Mouse (Mus musculus) cerebellum, adult 9-11 months (tissue): ENCODE measurements at regions not wholly inside any gene's neighbourhood (a gene's known extent, or its start where the extent isn't known, plus 50 kb on each side); places are given as distances from the start of the nearest gene placed in this dataset.

Experiments used
- DNase-seq: peaks from one replicate; pipeline ENCODE4 v3.0.0; 2022

DNA sequence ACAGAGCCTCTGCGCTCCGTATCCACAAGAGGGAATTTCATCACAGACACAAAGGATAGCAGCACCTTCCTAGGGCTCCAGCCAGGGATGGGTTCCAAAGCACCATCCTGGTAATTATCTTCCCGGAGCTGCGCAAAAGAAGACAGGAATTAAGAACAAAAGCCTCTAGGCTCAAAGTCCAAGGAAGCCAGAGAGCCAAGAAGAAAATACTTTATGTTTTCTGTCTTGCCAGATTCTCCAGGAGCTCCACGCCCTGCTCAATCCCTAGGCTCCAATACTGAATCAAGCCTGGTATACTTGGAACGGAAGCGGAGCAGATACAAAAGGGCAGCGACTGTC lies 54.4 kb downstream of the Irf2bpl start:
- no peak for DNase-seq

DNA sequence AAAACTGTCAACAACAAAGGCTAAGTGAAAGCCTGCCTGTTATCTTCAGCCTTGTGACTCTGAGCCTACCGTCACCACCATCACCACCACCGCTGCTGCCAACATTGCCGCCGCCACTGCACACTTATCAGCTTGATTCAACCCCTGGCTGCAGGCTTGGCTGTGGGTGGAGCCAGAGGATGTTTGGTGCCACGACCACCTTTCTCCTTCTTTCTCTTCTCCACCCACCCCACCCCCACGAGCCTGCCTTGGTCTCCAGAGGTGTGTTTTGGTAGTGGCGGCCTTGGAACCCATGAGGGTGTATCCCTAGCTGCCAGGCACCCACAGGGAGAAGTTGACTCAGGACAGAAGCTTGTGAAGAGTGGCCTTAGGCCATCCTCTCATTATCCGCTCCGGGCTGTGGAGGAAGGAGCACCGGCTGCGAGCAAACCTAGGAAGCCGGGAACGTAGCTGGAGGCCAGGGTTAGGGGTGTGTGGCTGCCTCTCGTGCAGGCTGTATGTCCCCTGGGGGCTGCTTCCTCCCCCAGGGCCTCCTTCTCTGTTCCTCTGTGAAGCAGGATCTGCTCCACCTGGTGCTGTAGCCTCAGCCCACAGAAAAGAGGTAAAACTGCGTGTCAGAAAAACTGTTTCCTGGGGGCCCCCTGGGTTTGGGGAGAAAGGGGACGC lies 54.9 kb downstream of the Irf2bpl start:
- DNase-seq = peak; percentile 30

DNA sequence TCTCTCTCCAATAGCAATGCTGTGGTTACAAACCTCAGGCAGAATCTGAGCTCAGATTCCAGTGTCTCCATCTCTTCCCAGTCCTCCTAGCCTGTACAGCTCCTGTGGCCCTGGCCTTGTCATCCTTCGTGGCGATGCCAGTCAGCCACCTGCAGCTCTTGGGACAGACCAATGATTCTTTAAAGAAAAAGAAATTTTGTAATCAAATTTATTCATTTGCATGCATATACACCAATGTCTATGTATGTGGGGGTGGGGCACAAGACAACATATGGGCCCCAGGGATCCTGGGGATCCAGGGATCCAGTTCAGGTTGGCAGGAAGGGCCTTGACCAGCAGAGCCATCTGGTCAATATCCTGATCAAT lies 57.4 kb downstream of the Irf2bpl start:
- DNase-seq = no peak

DNA sequence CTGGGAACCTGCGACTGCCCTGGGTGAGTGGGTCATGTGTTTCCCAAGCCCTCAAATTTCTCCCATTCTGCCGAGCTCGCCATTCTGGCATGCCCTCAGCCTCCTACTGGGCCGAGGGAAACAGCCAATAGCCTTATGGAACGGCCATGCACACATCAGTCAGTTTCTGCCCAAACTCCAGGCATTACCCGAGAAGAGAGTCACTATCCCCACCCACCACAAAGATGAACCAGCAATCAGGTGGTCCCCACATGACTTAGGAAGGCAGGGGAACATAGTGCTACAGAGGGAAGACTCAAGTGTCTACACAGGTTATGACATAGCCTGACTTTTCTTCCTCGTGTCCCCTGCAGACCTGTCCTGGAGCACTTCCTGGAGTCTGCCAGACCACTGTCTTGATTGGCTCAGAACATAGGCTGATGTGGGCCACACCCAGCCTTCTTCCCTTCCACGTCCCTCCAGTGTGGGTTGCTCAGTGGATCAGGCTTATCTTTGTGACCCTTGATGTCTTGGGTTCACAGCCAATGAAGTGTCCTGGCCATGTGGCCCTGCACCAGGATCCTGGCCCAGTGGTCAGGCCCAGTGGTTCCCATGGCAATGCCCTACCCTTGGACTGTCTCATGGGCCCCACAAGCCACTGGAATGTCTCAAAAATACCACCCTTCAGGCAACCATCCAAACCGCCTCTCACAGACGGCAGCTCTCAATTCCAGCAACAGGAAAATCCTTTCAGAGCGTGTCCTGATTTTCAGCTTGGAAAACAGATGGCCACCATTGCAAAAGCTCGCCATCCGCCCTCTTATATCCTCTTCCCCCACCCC lies 58.0 kb downstream of the Irf2bpl start:
- peak; percentile 58 for DNase-seq

DNA sequence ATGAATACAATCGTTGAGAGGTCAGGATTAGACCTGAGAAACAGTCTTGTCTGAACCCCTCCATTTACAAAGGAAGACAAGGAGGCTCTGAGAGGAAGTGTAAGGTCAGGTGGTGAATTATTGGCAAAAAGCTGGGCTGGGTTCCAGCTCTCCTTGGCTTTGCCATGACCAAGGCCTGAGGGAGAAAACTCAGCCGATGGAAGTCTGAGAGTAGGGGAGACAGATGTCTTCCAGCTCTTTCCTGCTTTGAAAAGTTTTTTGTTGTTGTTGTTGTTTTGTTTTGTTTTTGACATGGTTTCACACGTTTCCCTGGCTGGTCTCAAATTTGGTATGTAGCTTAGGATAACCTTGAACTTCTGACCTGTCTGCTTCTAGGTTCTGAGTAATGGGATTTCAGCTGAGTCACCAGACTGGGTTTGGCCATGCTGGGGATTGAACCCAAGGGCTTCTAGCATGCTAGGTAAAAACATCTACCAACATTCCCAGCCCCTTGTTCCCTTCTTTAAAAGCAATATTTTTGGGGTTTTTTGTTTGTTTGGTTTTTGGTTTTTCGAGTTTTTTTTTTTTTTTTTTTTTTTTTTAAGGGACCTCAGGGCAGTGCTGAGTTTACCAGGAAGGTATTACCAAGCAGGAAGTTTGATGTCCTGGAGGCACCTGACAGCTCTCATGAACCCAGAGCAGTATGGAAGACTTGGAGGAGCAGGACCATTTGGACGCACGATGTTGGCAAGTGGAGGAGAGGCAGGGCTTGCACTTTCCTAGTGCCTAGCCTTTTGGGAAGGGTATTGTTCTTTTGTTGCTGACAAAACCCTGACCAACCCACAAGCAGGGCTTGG lies 58.8 kb downstream of the Irf2bpl start:
- DNase-seq = peak; percentile 51

DNA sequence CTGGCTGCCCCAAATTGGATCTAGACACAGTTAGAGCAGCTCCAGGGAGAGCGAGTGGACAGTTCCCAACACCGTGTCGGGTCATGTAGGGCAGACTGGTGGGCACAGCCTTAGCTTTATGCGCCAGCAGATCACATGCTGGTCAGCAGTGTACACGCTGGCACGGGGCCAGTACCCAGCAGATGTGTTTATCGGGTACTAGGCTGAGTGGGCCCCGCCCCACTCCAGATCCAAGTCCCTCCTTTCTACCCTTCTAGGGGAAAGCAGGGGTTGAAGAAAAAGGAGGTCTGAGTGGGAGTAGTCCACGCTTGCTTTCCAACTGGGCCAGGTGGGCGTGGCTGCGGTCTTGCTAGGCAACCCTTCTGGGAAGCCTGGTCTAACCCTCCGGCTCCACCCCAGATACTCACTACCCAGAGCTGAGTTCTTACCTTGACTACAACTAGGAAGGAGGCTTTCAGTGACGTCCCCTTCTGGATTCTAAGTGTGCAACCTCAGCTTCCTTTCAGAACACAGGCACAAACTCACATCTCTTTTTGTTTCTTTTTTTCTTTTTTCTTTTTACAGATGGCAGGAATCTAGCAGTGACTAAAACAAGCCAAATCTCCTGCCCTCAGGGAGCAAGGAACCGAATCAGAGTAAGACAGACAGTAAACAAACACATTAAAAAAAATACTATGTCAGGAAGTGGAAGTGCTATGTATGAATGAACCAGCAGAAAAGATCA lies 59.6 kb downstream of the Irf2bpl start:
- DNase-seq = peak; percentile 75

DNA sequence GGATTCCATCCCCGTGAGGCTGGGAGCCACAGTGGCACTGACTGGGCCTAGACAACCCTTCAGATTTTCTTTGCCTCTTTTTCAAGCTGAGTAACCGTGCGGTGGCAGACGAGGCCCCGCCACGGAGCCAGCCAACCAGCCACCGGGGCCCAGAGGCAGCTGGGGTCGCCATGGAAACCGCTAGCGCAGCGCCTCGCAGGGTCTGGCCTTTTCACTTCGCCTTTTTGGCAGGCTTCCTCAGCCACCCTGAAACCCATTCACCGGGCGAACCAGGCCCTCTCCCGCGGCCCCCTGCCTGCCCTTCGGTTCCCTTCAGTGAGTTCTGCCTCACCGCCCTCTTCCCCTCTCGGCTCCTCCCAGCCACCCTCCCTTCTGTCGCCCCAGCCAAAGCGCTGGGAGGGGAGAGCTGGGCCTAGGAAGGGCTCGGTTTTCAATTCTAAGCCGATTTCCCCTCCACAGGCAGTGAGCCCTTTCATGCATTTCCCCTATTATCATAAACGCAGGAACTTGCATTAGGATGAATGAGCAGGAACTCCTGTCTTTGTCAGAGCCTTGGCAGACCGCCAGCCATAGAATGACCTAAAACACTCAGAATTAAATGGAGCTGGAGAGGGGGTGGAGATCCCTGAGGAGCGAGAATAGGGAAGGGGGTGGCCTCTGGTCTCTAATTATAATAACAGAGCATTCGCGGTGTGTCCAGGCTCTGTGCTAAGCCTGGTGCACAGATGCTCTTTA lies 60.6 kb downstream of the Irf2bpl start:
- peak; percentile 86 for DNase-seq

DNA sequence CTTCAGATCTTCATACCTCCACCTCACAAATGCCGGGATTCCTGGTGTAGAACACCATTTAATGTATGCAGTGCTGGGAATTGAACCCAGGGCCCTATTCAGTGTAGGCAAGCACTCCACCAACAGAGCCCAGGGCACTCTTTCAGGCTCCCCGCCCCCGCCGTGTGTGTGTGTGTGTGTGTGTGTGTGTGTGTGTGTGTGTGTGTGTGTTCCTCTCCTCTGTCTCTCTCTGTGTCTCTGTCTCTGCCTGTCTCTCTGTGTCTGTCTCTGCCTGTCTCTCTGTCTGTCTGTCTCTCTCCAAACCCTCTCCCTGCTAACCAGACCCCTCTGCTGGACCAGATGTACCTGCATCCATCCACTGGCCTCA lies 61.1 kb downstream of the Irf2bpl start:
- DNase-seq = no peak

DNA sequence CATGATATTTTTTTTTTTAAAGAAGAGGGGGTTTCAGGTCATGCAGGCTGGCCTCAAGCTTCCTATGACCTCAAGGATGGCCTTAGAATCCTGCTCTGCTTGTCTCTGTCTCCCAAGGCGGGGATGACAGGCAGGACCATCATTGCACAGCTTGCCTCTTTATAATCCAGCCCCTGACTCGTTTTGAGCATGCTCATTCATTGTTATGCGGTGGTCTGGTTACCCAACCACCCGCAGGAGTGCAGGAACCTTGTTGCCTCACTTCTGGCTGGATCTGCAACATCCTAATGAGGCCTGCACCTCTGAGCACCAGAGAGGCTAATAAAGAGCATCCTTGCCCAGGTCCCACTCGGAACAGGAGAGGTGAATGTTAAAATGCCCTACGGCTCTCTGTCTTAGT lies 63.4 kb downstream of the Irf2bpl start:
- DNase-seq = peak; percentile 22

DNA sequence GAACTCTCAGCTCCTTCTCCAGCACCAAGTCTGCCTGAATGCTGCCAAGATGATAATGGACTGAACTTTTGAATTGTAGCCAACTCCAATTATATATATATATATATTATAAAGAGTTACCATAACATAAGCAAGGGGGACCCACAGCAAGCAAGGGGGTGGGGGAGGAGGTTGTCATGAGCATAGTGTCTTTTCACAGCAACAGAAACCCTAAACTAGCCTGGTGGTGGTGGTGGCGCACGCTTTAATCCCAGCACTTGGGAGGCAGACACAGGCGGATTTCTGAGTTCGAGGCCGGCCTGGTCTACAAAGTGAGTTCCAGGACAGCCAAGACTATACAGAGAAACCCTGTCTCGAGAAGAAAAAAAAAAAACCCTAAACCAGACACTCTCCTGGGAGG lies 65.0 kb downstream of the Irf2bpl start:
- DNase-seq = peak; percentile 21

DNA sequence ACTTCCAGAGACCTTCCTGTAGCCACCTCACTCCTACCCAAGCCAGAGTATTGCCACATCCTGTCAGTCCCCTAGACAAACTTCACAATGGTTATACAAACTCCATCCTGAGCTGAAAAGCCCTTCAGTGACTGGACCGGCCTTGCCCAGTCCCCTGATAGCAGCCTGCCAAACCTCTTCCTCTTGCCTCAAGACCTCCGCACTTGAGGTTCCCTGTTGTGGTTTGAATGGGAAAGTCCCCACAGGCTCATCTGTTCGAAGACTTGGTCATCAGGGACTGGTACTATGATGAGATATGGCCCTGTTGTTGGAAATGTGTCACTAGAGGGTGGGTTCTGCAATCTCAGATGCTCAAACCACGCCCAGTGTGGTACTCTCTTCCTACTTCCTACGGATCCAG lies 65.4 kb downstream of the Irf2bpl start:
- peak; percentile 38 for DNase-seq

DNA sequence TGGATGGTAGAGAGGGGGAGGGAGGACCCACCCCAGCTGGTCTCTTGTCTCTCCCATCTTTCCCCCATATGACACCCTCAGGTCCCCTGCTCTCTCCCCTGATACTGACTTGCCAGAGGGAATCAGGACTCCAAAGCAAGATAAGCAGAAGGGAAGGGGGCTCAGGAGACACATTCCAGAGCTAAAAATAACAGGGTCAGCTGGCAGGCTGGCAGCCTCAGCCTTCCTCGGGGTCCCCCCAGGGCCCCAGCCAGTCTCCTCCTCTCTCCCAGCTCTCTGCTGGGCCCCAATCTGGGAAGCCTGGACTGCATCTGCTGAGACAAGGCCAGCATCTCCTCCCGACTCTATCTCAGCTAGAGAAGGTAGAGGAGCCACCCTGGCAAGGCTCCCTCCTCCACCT lies 66.4 kb downstream of the Irf2bpl start:
- peak; percentile 53 for DNase-seq

DNA sequence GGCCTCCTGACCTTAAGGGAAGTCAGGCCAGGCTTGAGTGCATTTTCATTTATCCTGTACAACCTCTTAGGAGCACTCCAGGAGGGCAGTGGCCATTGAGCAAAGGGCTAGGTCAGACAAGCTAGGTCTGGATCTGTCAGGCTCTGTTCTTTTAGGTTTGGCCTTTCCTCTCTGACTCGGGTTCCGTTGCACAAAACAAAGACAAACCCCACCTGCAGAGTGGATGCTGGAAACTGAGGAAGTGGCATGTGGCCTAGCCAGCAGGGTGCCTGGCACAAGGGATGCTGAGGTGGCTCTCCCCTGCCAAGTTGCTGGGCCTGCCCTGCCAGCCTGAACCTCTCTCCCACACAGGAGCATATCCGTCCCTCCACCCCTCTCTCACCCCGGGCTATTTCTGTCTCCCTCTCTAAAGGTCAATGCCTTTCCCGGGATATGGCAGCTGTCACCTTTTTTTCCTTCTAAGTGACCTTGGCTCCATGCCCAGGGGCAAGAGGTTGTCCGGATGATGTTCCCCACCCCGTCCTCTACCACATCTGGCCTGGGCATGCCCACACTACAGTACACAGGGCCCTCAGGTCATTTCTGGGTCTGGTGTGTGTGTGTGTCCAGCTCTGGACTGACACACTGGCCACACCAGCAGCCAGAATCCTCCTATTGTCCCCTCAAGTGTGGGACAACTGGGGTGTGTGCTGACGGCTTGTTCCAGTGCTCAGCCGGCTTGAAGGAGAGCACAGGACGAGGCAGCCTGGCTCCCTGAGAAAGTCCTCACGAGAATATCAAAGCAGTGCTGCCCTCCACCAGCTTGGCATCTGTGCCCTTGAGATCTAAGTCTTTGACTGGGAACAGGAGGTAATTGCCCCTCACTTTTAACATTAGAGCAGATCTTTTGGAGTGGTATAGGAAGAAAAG lies 67.6 kb downstream of the Irf2bpl start:
- peak; percentile 97 for DNase-seq

DNA sequence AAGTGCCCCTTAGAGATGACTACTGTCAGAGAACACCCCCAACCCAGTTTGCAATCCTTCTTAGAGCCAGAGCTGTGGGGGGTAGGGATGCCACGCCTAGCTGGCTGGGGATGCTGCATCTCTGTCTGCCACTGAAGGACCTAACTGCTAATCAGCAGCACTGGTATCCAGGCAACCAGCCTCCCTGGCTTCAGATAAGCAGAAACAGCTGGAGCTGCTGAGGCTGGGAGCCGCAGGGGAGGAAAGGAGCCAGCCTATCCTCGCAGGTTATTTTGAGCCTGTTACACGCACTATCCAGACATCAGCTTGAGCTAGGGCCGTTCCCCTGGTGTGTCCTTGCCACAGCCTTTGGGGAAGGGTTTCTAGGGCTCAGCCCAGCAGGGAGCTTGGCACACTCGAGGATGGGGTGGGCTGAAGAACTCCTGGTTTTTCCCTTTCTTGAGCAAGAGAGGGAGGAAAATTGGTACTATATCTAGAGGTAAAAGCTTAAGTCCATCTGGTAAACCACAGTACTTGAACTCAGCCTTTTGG lies 68.4 kb downstream of the Irf2bpl start:
- peak; percentile 71 for DNase-seq

DNA sequence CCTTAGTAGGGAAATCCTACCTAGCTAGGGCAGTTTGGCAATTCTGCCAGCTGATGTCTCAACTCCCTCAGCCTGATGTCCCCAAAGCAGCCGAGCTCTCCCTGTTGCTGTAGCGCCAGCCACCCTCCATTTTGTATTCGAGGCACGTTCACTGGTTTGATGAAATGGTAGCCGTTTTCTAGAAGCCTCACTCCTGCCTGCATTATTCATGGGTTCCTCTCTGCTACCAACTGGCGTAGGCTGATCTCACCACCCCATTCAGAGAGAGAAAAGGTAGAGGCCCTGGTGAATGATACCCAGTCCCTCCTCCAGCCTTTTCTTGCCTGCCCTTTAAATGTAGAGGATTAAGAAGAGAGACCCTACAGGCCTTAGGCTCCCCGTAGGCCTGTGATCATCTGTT lies 69.9 kb downstream of the Irf2bpl start:
- no peak for DNase-seq
